Mouse (Mus musculus) heart, postnatal 0 days (tissue): ENCODE data around the gene Slc25a39. TPM values are rescaled to one million over a fixed set of nuclear protein-coding genes. Genes with fewer than 3 reads are reported as not detected.
"Not testable (repeated sequence)": the region's sequence is repeated elsewhere in the genome, so short reads cannot be mapped to it uniquely, and the experiment has no call there.

Experiments
- ATAC-seq: fragments of 200-750 bp; cut with Nextera tagmentation; 2 replicates; pipeline ENCODE4 v1.8.0; 2017; ENCODE audit warnings: low read depth, moderate number of reproducible peaks, moderate library complexity; ENCODE audit not compliant: insufficient read depth
- DNase-seq: peaks from one replicate; pipeline ENCODE4 v3.0.0-alpha.2; 2016; ENCODE audit warnings: low spot score
- H3K27ac ChIP-seq: fragments of 300-500 bp; sonication (generic); 2 replicates; pipeline ENCODE4 v1.5.1; 2014; ENCODE audit warnings: low read depth, mild to moderate bottlenecking
- H3K27me3 ChIP-seq: fragments of 300-500 bp; sonication (generic); 2 replicates; pipeline ENCODE4 v1.6.1; 2014; ENCODE audit warnings: low read length, mixed read lengths; ENCODE audit not compliant: control insufficient read depth, insufficient read depth
- H3K36me3 ChIP-seq: fragments of 300-500 bp; sonication (generic); replicated peaks from 2 replicates; pipeline ENCODE4 v1.6.1; 2014; ENCODE audit warnings: low read length, mixed read lengths; ENCODE audit not compliant: control insufficient read depth, insufficient read depth
- H3K4me1 ChIP-seq: fragments of 300-500 bp; sonication (generic); 2 replicates; pipeline ENCODE4 v1.6.1; 2014; ENCODE audit warnings: antibody characterized with exemption; ENCODE audit not compliant: control insufficient read depth, insufficient read depth
- H3K4me2 ChIP-seq: fragments of 300-500 bp; sonication (generic); 2 replicates; pipeline ENCODE4 v1.6.1; 2014; ENCODE audit warnings: low read depth, mild to moderate bottlenecking, low read length, moderate library complexity
- H3K4me3 ChIP-seq: fragments of 300-500 bp; sonication (generic); 2 replicates; pipeline ENCODE4 v1.5.1; 2014; ENCODE audit warnings: low read depth, low read length
- H3K9ac ChIP-seq: fragments of 300-500 bp; sonication (generic); replicated peaks from 2 replicates; pipeline ENCODE4 v1.6.1; 2014; ENCODE audit warnings: low read depth, low read length, mixed read lengths
- H3K9me3 ChIP-seq: fragments of 300-500 bp; sonication (generic); replicated peaks from 2 replicates; pipeline ENCODE4 v1.6.1; 2016; ENCODE audit warnings: low read length; ENCODE audit not compliant: control insufficient read depth
- CTCF ChIP-seq: IDR thresholded peaks from 2 replicates; pipeline ENCODE4 v1.5.1; 2016; ENCODE audit warnings: antibody characterized with exemption, control low read depth, low read depth
- EP300 ChIP-seq: IDR thresholded peaks from 2 replicates; pipeline ENCODE4 v1.6.1; 2016; ENCODE audit warnings: antibody characterized with exemption, low read depth
- WGBS: fragments of 180-500 bp; shearing (Covaris S2); extraction: QIAGEN DNeasy Blood & Tissue Kit; methylation state at CpG from one replicate; pipeline ENCODE4 v1.1.7; 2014; 5-methylcytosine and 5-hydroxymethylcytosine counted together
- polyA plus RNA-seq: library from polyadenylated mRNA; unstranded; fragments of >200 nt; fragmentation: Nextera tagmentation; extraction: Ambion mirVana; gene quantifications from 2 replicates; pipeline ENCODE4 v1.2.1, GENCODE M21; 2015
- total RNA-seq: library from RNA; depleted of rRNA; stranded (reverse); fragments of >200 nt; gene quantifications from 2 replicates; pipeline ENCODE4 v1.2.3, GENCODE M21; 2014; ENCODE audit warnings: low replicate concordance

The Slc25a39 gene
- total and polyA plus RNA-seq, 2 experiments from 2014 or later, result 267 to 281 TPM

DNA sequence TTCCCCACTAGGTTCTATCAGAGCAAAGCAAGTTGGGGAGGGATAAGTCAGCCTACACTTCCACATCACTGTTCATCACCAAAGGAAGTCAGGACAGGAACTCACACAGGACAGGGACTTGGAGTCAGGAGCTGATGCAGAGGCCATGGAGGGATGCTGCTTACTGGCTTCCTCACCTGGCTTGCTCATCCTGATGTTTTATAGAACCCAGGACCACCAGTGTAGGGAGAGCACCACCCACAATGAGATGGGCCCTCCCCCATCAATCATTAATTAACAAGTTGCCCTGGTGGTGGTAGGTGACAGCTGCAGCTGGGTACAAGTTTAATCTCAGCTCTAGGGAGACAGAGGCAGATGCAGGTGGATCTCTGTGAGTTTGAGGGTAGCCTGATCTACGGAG lies 9.4 kb upstream of the Slc25a39 start:
- no peak for ATAC-seq
- no peak for DNase-seq
- H3K4me1 ChIP-seq, result no peaks in the 10 kb centered on the region
- TF ChIP-seq CTCF (no peak), EP300 (no peak)
- WGBS, result 77% methylated on average over 1 of the region's 1 CpGs
- H3K36me3 ChIP-seq, result no peaks in the 10 kb centered on the region
- H3K4me2 ChIP-seq, result no peak overlapping the region
- H3K9me3 ChIP-seq, result peaks cover 3% of the 10 kb centered on the region; the same call in 1 of the 2 replicates
- no peak overlapping the region for H3K4me3 ChIP-seq
- H3K27me3 ChIP-seq, result no peaks in the 10 kb centered on the region
- H3K27ac ChIP-seq, result no peak overlapping the region
- no peak overlapping the region for H3K9ac ChIP-seq

DNA sequence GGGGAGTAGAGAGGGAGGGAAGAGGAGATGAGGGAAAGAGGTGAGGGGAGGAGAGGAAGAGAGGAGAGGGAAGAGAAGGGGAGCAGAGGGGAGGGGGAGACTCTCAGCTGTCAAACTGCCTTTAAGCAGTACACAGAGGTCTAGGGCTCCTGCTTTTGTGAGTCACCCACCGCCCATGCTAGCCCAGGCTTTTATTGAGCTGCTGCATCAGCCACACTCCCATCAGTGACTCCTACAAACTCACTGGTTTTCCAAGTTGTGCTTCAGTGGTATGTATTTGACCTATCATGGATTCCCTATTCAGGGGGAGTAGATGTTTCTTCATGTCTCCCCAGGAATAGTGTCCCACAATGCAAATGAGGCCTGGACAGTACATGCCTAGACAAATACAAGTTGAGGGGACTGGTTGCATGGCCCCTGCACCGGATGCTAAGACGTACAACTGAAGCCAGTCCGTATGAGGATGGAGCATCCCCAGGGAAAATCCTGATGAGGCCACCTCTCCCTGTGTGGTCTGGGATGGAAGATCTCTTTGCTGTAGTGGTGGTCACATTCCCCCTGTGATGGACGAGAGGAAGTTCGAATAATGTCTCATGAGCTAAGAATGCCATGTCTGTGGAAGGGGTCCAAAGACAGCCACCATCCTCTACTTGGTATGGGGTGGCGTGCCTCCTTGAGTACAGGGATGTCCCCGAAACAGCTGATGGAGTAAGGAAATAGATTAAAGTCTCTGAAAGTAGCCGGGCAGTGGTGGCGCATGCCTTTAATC lies 7.5 kb upstream of the Slc25a39 start:
- Histone ChIP-seq H3K36me3 (no peaks in the 10 kb centered on the region), H3K9me3 (0 out of 2 replicates have a peak, but pooled peaks cover 3% of the 10 kb centered on the region), H3K27ac (no peak overlapping the region), H3K4me3 (no peak overlapping the region), H3K4me2 (no peak overlapping the region), H3K9ac (no peak overlapping the region), H3K4me1 (0 out of 2 replicates have a peak, but pooled peaks cover 3% of the 10 kb centered on the region), H3K27me3 (no peaks in the 10 kb centered on the region)
- DNase-seq, result no peak
- 62% methylated on average over 10 of the region's 10 CpGs for WGBS
- TF ChIP-seq CTCF (no peak), EP300 (no peak)
- ATAC-seq, result no peak

DNA sequence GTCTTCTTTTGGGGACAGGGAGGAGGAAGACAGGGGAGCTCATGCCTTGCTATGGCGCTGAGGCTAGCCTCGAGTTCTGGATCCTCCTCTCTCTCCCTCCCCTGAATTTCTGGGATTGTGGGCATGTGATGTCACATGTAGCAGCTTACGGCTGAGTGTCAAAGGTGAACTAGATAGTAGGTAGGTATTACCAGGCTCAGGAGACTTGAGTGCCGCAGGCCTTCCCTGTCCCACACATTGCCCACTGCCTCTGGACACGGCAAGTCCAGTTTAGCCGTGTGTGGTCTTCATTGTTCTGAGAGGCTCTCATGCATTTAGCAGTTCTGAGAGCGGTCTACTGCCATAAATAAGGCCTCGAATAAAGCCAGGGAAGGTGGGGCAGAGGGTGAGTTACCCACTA lies 5.3 kb upstream of the Slc25a39 start:
- 73% methylated on average over 8 of the region's 8 CpGs for WGBS
- TF ChIP-seq EP300, result no peak
- TF ChIP-seq CTCF, result no peak
- no peak overlapping the region for H3K4me2 ChIP-seq
- no peaks in the 10 kb centered on the region for H3K9me3 ChIP-seq
- DNase-seq (no peak), ATAC-seq (no peak)
- H3K27ac ChIP-seq, result no peak overlapping the region
- H3K4me1 ChIP-seq, result 0 out of 2 replicates have a peak, but pooled peaks cover 3% of the 10 kb centered on the region
- H3K27me3 ChIP-seq, result no peaks in the 10 kb centered on the region
- H3K4me3 ChIP-seq, result no peak overlapping the region
- H3K9ac ChIP-seq, result no peak overlapping the region
- H3K36me3 ChIP-seq, result no peaks in the 10 kb centered on the region

DNA sequence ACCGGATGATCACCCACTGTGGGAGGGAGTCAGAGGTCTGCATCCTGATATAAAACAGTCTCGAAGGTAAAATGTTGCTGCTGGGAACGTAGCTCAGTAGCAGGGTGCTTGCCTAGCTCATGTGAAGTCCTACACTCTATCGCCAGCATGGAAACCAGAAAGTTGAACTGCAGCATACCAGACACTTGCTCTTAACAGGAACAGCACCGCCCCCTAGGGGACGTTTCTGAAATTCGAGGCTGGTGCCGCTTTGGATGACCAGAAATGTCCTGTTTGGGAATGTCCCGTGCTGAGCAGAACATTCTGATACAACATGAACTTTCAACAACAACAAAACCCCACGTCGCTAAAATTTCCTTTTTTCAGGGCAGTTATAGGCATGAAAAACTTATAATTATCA lies 4.0 kb upstream of the Slc25a39 start:
- DNase-seq, result peak; percentile 93
- H3K36me3 ChIP-seq, result no peaks in the 10 kb centered on the region
- peak overlapping the region; percentile 7; the same call in 1 of the 2 replicates for H3K27ac ChIP-seq
- peak overlapping the region; percentile 21; the same call in 1 of the 2 replicates for H3K9ac ChIP-seq
- 0 out of 2 replicates have a peak, but pooled peaks cover 3% of the 10 kb centered on the region for H3K4me1 ChIP-seq
- H3K4me2 ChIP-seq, result no peak overlapping the region
- H3K4me3 ChIP-seq, result no peak overlapping the region
- 6% methylated on average over 11 of the region's 11 CpGs for WGBS
- no peaks in the 10 kb centered on the region for H3K27me3 ChIP-seq
- H3K9me3 ChIP-seq, result no peaks in the 10 kb centered on the region
- peak; percentile 10; the same call in 1 of the 2 replicates for ATAC-seq
- peak; percentile 42; the same call in 1 of the 2 replicates for TF ChIP-seq EP300
- peak; percentile 88 for TF ChIP-seq CTCF

DNA sequence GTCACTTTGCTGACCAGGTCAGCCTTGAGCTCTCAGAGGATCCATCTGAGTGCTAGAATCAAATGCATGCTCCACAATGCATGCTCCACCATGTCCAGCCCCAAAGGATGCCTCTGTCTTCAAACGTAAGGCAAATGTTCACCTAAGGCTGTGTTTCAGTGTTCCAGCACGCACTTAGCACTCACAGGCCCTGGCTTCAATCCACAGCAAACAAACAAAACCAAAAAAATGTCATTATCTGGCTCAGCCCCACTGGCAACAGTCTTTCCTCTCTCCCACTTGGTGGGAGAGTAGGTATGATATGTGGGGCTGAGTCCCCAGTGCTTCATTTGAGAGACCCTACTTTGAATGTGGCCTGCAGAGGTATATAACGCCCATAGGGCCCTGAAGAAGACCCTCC lies 3.3 kb upstream of the Slc25a39 start:
- H3K27ac ChIP-seq, result peak overlapping the region; percentile 7; the same call in 1 of the 2 replicates
- H3K9ac ChIP-seq, result 0 out of 2 replicates have a peak overlapping the region, but pooled peaks have one; percentile 21
- H3K4me3 ChIP-seq, result no peak overlapping the region
- ATAC-seq (no peak), DNase-seq (no peak)
- no peaks in the 10 kb centered on the region for H3K36me3 ChIP-seq
- peaks cover 9% of the 10 kb centered on the region for H3K4me1 ChIP-seq
- no peaks in the 10 kb centered on the region for H3K9me3 ChIP-seq
- TF ChIP-seq CTCF (no peak), EP300 (no peak)
- 61% methylated on average over 3 of the region's 3 CpGs for WGBS
- H3K27me3 ChIP-seq, result no peaks in the 10 kb centered on the region
- H3K4me2 ChIP-seq, result no peak overlapping the region

DNA sequence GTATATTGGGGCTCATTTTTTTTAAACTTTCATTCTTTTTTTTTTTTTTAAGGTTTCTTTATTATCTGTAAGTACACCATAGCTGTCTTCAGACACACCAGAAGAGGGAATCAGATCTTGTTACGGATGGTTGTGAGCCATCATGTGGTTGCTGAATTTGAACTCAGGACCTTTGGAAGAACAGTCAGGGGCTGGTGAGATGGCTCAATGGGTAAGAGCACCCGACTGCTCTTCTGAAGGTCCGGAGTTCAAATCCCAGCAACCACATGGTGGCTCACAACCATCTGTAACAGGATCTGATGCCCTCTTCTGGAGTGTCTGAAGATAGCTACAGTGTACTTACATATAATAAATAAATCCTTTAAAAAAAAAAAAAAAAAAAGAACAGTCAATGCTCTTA lies 2.6 kb upstream of the Slc25a39 start:
- not testable (repeated sequence) for H3K36me3 ChIP-seq, H3K9me3 ChIP-seq, H3K4me2 ChIP-seq, H3K27ac ChIP-seq, H3K27me3 ChIP-seq, DNase-seq, H3K4me3 ChIP-seq, ATAC-seq, H3K9ac ChIP-seq
- H3K4me1 ChIP-seq, result peaks cover 15% of the 10 kb centered on the region
- WGBS, result 96% methylated on average over 3 of the region's 3 CpGs
